Mouse (Mus musculus) mouse trophoblast stem cell (cell line): ENCODE data around the gene Svop.

Experiments
- in situ Hi-C, 2 experiments: fragments of 300-500 bp; cut with MseI, MboI; formaldehyde crosslinking; loops; 2 replicates in 1 of 2; 3 replicates in 1 of 2; pipeline ENCODE4 v1.15.1; 2025

Svop gene

GRCm38 (mm10) chr5:114106391-114106935, 15.1 kb upstream of the Svop start:
- in situ Hi-C loops = no loop called here

- in situ Hi-C loops = no loop called here
Observed at GRCm38 (mm10) chr5:114102807-114103206, 11.4 kb upstream of the Svop start.

- in situ Hi-C loops = no loop called here
Observed at GRCm38 (mm10) chr5:114101873-114102272, 10.5 kb upstream of the Svop start.

- in situ Hi-C loops = no loop called here
Observed at GRCm38 (mm10) chr5:114100390-114101099, 9.2 kb upstream of the Svop start.

GRCm38 (mm10) chr5:114099709-114100389, 8.5 kb upstream of the Svop start:
- in situ Hi-C loops = no loop called here

- in situ Hi-C loops = no loop called here
Observed at GRCm38 (mm10) chr5:114090421-114091013, 853 bp downstream of the Svop start.

- in situ Hi-C loops = no loop called here
Observed at GRCm38 (mm10) chr5:114087875-114088480, 3.4 kb downstream of the Svop start.

- in situ Hi-C loops = no loop called here
Observed at GRCm38 (mm10) chr5:114085501-114085900, 5.9 kb downstream of the Svop start.

GRCm38 (mm10) chr5:114077009-114077408, 14.4 kb downstream of the Svop start:
- in situ Hi-C loops = no loop called here

GRCm38 (mm10) chr5:114072262-114072661, 19.1 kb downstream of the Svop start:
- in situ Hi-C loops = no loop called here

- in situ Hi-C loops = no loop called here
Observed at GRCm38 (mm10) chr5:114070858-114071257, 20.5 kb downstream of the Svop start.

GRCm38 (mm10) chr5:114067982-114068381, 23.4 kb downstream of the Svop start:
- in situ Hi-C loops = no loop called here

GRCm38 (mm10) chr5:114067543-114067942, 23.8 kb downstream of the Svop start:
- in situ Hi-C loops = no loop called here

GRCm38 (mm10) chr5:114066601-114067000, 24.8 kb downstream of the Svop start:
- in situ Hi-C loops = no loop called here

- in situ Hi-C loops = no loop called here
Observed at GRCm38 (mm10) chr5:114065161-114065560, 26.2 kb downstream of the Svop start, which contains the start of gene Usp30. Usp30 (plus strand) TSS chr5:114065461.

- in situ Hi-C loops = no loop called here
Observed at GRCm38 (mm10) chr5:114063958-114064357, 27.4 kb downstream of the Svop start.

- in situ Hi-C loops = no loop called here
Observed at GRCm38 (mm10) chr5:114061675-114062074, 29.7 kb downstream of the Svop start.

GRCm38 (mm10) chr5:114057129-114057731, 34.1 kb downstream of the Svop start:
- in situ Hi-C loops = no loop called here

- in situ Hi-C loops = no loop called here
Observed at GRCm38 (mm10) chr5:114052246-114052761, 39.1 kb downstream of the Svop start.

GRCm38 (mm10) chr5:114048731-114049308, 42.5 kb downstream of the Svop start:
- in situ Hi-C loops = loop anchor here (5.0 kb wide), 1 partner anchor 92 kb away; no protein-coding TSS in a partner anchor

- in situ Hi-C loops = loop anchor here (5.0 kb wide), 1 partner anchor 90 kb away; no protein-coding TSS in a partner anchor
Observed at GRCm38 (mm10) chr5:114047182-114047581, 44.2 kb downstream of the Svop start.
